Mouse (Mus musculus) fat pad, adult 2 months (tissue): ENCODE results near the gene Rnf123.

Experiments
- DNase-seq: peaks from one replicate; pipeline ENCODE4 v3.0.0-alpha.2; 2011; ENCODE audit warnings: low read depth, low spot score; ENCODE audit errors: extremely low read depth

Gene Rnf123

GRCm38 (mm10) chr9:108104766-108105548 lies 21.8 kb upstream of the Rnf123 start:
- no peak for DNase-seq

- DNase-seq: no peak
Measured at GRCm38 (mm10) chr9:108099619-108100018, 16.5 kb upstream of the Rnf123 start.

- DNase-seq: no peak
Measured at GRCm38 (mm10) chr9:108095949-108096712, 13.0 kb upstream of the Rnf123 start.

- no peak for DNase-seq
Measured at GRCm38 (mm10) chr9:108095518-108095917, 12.4 kb upstream of the Rnf123 start.

GRCm38 (mm10) chr9:108094998-108095411 lies 11.9 kb upstream of the Rnf123 start:
- DNase-seq: no peak

GRCm38 (mm10) chr9:108094184-108094941 lies 11.2 kb upstream of the Rnf123 start, which contains the start of gene Apeh:
Gene Apeh (minus strand): TSS chr9:108094606.
- peak; percentile 52 for DNase-seq

GRCm38 (mm10) chr9:108093586-108093985 lies 10.4 kb upstream of the Rnf123 start:
- DNase-seq: no peak

- no peak for DNase-seq
Measured at GRCm38 (mm10) chr9:108090611-108091120, 7.5 kb upstream of the Rnf123 start.

- no peak for DNase-seq
Measured at GRCm38 (mm10) chr9:108085261-108085660, 2.1 kb upstream of the Rnf123 start.

GRCm38 (mm10) chr9:108083561-108083960 lies 415 bp upstream of the Rnf123 start:
- no peak for DNase-seq

GRCm38 (mm10) chr9:108082549-108082948 lies 597 bp downstream of the Rnf123 start:
- DNase-seq: no peak

GRCm38 (mm10) chr9:108080168-108080567 lies 3.0 kb downstream of the Rnf123 start, which contains the start of gene Mst1:
Gene Mst1 (plus strand): TSS chr9:108080436.
- peak; percentile 78 for DNase-seq

- DNase-seq: no peak
Measured at GRCm38 (mm10) chr9:108073141-108073930, 9.8 kb downstream of the Rnf123 start.

- no peak for DNase-seq
Measured at GRCm38 (mm10) chr9:108072481-108072924, 10.6 kb downstream of the Rnf123 start.

GRCm38 (mm10) chr9:108071801-108072200 lies 11.3 kb downstream of the Rnf123 start:
- no peak for DNase-seq

- DNase-seq: no peak
Measured at GRCm38 (mm10) chr9:108069529-108069928, 13.6 kb downstream of the Rnf123 start.

- no peak for DNase-seq
Measured at GRCm38 (mm10) chr9:108069007-108069406, 14.1 kb downstream of the Rnf123 start.

GRCm38 (mm10) chr9:108067900-108068299 lies 15.2 kb downstream of the Rnf123 start:
- no peak for DNase-seq

- no peak for DNase-seq
Measured at GRCm38 (mm10) chr9:108067199-108067598, 15.9 kb downstream of the Rnf123 start.

GRCm38 (mm10) chr9:108065491-108066011 lies 17.6 kb downstream of the Rnf123 start:
- no peak for DNase-seq
